Mouse (Mus musculus): ENCODE results near the gene Ndufs7.
A peak's percentile ranks its signal among the peaks of the same experiment; 100 is the strongest.
"Not testable (repeated sequence)": the region's sequence is repeated elsewhere in the genome, so short reads cannot be mapped to it uniquely, and the experiment has no call there.

The Ndufs7 gene

DNA sequence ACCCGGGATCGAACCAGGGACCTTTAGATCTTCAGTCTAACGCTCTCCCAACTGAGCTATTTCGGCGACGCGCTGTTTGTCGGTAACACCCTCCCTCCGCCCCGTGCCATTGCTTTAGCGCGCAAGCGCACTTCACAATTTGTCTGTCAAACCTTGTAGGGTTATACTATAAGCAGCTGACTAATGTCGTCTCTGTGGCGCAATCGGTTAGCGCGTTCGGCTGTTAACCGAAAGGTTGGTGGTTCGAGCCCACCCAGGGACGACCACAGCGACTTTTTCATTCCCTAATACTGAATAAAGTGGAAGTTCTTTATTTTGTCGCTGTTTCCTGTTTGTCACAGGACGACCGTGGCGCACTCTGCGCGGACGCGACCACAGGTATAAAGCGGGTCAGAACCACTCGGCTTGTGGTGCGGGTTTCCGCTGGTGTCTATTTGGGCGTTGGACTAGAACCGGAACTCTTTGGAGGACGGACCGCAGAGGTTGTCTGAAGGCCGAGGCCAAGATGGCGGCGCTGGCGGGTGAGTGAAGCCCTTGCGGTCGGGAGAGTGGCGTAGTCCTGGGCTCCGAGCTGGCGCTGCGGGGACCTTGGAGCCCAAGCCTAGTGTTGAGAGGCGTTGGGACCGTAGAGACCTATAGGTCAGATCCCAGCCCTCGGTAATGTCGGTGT is at the start of gene Ndufs7:
Gene Ndufs7 (plus strand): TSS at position 151 of the 670 bp plus-strand sequence.
- DNase-seq (ENCODE audit: extremely low spot score, low spot score), result peak; percentile 93

DNA sequence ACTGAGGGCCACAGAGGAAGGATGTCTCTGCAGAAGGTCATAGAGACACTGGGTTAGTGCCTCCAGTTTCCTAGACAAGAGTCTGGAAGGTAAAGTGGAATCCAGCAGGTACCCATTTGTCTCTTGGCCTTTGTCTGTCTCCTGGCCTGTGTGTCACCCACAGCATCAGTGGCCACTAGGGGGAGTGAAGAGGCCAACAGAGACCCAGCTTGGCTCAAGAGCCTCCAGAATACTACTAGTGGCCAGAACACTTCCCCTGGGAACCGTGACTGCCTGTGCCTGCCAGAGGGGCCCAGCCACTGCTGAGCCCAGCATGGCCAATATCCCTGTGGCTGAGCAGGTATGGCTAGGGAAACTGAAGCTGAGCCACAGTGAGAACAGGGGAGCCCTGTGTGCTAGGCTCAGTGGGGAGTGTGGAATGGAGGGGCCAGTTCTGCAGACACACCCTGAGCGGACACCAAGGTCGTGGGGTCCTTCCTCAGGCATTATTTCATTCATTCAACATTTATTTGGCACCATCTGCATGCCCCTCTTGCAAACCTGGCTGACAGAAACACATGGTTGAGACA is 49.4 kb upstream of the Ndufs7 start:
- peak; percentile 82 for DNase-seq (ENCODE audit: extremely low spot score, low spot score)

DNA sequence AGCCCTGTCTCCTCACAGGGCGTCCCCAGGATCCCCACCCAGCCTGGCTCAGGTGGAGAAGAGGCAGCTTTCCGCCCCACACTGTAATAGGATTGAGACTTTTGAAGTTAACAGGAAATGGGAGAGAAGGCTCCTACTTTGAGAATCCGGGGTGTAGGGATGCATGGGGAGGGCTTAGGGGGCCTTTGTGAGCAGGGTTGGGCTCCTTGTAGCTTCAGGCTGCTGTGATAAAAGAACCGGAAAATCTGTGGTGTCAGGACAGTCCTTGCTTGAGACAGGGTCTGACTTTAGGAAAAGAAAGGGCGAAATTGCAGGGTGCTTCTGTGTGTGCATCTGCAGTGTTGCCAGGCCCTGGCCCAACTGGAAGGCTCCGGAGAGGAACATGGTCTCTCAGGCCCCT is 48.4 kb upstream of the Ndufs7 start:
- no peak for DNase-seq (ENCODE audit: extremely low spot score, low spot score)

DNA sequence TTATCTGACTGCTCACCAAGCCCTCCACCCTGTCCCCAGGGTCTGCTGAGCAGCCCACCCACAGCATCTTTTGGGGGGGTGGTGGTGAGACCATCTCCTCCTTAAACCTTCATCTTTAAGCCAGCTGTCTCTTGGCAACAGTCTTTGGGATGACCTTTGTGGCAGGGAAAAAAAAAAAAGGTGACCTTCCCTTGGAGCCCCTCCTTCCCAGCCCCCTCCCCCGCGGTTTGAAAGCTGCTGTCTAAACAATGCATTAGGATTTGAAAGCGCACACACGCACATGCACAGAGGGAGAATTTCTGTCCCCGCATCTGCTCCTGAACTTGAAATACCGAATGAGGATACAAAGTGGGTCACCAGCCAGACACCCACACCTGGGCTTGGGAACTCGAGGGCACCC is 44.9 kb upstream of the Ndufs7 start:
- no peak for DNase-seq (ENCODE audit: extremely low spot score, low spot score)

DNA sequence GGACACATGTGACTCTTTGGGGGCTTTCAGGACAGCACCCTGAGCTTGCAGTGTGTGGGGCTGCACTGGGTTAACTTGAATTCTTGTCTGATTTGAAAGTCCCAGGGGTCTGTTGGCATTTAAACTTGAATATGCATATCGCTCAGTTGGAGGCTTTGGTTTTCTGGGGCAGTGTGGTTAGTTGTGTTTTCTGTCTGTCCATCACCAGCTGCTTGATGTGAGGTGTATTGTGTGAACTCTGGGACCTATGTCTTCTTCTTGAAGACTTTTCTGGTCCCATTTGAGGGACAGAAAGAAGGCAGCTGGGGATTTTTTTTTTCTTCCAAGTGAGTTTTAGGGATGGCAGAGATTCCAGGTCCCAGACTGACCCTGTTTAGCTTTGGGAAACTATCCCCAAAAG is 41.7 kb upstream of the Ndufs7 start:
- DNase-seq (ENCODE audit: extremely low spot score, low spot score), result no peak

DNA sequence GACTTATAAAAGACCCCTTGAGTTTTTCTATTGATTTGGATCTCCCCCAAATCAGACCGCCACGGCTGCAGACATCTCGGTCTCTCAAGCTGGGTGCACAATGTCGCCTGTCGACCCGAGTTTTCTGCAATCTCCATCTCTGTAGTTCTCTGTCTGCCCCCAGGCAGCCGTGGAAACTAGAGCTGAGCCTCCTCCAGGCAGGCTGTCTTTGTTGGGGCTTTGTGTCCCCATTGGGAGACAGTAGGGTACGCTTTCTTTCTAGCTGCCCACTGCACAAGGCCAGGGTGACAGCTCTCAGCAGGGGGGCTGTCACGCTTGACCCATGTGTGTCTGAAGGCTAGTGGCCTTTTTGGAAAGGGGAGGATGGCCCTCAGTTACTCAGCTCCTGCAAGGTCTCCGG is 41.2 kb upstream of the Ndufs7 start:
- no peak for DNase-seq (ENCODE audit: extremely low spot score, low spot score)

DNA sequence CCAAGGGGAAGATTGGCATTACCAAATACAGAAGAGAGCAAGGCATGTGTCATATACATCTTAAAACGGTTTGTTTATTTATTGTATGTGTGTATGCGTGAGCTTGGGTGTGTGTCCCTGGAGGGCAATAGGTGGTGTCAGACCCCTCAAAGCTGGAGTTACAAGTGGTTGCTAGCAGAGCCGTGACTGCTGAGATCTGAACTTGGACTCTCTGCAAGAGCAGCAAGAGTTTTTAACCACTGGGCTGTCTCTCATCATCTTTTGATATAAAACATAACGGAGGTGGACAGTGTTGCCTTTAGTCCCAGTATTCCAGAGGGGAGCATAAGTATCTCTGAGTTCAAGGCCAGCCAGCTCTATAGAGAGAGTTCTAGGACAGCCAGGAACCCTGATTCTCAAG is 40.7 kb upstream of the Ndufs7 start:
- DNase-seq (ENCODE audit: extremely low spot score, low spot score), result no peak

DNA sequence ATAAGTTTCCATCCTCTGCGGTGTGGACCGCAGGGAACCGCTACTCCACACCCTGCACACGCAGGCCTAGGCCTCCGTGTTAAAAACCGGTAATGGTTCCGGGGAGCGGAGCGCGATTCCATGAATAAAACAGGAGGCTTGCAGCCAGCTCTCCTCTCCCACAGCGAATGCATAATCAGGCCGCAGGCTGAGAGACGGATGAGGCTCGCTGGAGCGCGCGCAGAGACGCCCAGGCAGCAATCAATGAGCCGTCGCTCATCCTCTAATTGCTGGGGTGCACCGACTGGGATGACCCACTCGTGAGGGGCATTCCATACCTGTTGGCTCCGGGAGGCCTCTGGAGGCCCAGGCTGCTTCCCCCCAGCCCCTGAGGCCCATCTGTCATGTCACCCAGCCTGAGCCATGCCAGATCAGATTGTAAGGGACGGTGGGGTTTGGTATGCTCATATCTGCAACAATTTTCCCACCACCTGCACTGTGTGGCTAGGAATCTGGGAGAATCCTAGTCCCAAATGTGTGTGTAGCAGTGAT is 40.0 kb upstream of the Ndufs7 start:
- DNase-seq (ENCODE audit: extremely low spot score, low spot score), result no peak

DNA sequence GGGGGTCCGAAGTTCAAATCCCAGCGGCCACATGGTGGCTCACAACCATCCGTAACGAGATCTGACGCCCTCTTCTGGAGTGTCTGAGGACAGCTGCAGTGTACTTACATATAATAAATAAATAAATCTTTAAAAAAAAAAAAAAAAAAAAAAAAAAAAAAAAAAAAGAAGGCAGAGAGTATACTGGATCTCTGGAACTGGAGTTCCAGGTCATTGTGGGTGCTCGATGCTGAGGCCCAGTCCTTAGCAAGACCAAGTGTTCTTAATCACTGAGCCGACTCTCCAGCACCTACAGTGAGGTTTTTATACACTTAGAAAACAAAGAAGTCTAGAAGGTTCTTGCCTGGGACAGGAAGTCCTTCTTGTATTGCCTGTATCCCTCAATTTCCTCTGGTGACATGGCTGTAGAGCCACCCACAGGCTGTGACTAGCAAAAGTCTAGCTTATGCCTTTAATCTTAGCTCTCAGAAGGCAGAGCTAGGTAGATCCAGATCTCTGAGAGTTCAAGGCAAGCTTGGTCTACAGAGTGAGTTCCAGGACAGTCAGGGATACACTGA is 37.3 kb upstream of the Ndufs7 start:
- DNase-seq (ENCODE audit: extremely low spot score, low spot score), result not testable (repeated sequence)

DNA sequence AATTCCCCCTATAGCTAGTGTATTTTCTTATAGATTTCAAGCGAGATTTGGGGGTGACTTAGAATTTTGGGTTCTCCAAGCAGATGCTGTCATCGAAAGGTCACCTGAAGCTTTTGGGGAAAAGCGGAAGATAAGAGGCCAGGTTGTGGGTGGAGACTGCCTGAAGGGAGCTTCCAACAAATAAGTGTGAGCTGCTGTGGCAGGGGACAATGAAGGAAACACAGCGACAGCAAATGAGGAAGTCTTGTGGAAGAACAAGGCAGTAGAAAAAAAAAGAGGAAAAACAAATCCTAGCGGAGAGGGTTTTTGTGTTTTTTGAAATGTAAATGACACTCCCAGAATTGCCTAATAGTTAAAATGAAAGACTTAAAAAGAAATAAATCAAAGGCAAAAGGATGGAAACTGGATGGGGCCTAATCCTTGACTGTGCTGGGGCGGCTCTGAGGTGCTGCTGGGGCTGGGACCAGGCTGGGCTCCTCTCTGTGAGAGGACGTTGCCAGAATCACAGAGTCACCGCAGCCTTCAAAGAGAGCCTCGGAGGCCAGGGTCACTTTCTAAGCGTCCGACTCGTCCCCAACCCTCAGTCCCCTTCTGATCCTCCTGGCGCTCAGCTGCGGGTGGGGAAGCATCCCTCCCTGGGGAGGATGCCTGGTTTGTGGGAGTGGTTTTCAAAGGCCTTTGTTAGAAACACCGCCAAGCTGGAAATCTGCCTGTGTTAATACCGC is 33.7 kb upstream of the Ndufs7 start:
- DNase-seq (ENCODE audit: extremely low spot score, low spot score), result no peak

DNA sequence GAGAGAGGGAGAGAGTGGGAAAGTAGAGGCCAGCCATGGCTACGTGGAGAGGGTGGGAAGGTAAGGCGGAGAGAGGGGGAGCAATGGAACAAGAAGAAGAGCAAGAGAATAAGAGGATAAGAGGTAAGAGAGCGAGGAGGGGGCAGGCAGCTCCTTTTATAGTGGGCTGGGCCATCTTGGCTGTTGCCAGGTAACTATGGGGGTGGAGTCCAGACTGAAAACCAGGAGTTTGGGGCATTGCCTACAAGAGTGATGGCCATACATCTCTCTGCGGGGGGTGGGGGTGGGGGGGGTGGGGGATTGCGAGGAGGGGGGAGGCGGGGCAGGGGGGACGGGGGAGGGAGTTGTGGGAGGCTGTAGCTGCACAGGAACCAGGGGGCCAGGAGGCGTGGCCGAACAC is 28.2 kb upstream of the Ndufs7 start:
- no peak for DNase-seq (ENCODE audit: extremely low spot score, low spot score)

DNA sequence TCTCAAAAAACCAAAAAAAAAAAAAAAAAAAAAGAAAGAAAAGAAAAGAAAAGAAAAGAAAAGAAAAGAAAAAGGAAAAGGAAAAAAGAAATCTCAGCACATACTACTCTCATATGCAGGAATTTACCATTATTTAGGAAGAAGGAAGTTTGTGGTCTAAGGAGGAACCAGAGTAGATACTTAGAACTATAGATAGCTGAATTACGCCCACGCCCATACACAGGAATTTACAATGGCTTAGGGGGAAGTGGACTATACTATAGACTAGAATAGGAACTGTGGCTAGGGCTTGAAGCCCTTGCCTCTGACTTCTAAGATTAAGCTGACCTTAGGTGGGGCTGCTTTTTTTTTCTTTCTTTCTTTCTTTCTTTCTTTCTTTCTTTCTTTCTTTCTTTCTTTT is 25.8 kb upstream of the Ndufs7 start:
- not testable (repeated sequence) for DNase-seq (ENCODE audit: extremely low spot score, low spot score)

DNA sequence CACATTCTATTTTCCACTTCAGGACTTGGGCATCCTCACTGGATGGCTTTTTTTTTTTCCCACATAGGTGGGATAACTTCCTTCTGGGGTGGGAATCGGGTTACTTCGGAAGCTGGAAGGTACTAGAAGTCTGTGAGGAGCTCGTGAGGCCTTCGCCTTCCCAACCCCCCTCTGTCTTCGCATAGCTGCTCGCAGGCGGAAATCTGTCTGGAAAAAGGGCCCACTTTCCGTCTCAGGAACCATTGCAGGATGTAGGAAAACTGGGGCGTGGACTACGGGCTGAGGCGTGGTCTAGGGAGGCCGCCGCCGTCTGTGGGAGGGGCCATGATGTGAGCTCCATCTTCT is 22.9 kb upstream of the Ndufs7 start:
- DNase-seq (ENCODE audit: extremely low spot score, low spot score), result no peak

DNA sequence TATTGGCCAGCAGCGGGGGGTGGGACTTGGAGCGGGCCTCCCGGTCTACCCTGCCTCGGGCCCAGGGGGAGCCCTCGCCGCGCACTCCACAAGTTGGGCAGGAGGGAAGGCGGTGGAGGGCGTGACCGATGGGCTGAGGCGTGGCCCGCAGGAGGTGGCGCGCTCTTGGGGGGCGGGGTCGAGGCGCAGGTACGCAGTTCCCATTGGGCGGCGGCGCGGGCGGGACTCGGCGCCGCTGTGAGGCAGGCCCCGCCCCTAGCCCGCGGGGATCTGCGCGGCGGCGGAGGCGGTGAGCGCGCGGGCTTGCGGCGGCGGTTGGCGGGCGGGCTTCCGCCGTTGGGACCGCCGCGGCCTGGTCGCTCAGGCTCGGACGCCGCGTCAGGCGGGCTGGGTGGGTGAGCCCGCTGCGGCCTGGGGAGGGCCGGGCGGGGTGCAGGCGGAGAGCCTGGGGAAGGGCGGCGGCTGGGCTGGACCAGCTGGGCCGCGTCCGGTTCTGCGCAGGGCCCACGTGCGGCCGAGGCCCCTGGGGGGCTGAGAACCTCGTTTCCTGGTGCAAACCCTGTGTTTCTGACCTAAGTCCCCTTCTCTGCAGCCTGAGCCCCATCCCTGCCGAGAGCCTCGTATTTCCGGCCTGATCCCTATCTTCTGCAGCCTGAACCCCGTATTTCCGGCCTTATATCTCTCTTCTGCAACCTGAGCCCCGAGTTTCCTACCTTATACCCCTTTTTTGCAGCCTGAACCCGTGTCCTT is 22.3 kb upstream of the Ndufs7 start, which contains the start of gene Mum1:
Gene Mum1 (plus strand): TSS at position 19 of the 750 bp plus-strand sequence.
- DNase-seq (ENCODE audit: extremely low spot score, low spot score), result peak; percentile 98

DNA sequence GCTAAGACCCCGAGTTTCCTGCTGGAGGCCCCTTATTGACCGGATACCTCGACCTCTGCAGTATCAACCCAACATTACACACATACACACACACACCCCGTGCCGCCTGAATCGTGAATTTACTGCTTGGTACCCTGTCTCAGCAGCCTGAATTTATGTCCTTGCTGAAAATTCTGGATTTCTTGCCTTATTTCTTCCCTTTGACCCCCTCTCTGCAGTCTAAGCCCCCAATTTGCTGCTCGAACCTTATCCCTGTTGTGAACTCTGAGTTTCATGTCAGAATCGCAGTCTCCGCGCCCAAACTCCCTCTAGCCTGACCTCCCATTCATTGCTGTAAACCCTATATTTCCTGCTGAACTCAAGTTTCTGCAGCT is 21.8 kb upstream of the Ndufs7 start:
- DNase-seq (ENCODE audit: extremely low spot score, low spot score), result no peak

DNA sequence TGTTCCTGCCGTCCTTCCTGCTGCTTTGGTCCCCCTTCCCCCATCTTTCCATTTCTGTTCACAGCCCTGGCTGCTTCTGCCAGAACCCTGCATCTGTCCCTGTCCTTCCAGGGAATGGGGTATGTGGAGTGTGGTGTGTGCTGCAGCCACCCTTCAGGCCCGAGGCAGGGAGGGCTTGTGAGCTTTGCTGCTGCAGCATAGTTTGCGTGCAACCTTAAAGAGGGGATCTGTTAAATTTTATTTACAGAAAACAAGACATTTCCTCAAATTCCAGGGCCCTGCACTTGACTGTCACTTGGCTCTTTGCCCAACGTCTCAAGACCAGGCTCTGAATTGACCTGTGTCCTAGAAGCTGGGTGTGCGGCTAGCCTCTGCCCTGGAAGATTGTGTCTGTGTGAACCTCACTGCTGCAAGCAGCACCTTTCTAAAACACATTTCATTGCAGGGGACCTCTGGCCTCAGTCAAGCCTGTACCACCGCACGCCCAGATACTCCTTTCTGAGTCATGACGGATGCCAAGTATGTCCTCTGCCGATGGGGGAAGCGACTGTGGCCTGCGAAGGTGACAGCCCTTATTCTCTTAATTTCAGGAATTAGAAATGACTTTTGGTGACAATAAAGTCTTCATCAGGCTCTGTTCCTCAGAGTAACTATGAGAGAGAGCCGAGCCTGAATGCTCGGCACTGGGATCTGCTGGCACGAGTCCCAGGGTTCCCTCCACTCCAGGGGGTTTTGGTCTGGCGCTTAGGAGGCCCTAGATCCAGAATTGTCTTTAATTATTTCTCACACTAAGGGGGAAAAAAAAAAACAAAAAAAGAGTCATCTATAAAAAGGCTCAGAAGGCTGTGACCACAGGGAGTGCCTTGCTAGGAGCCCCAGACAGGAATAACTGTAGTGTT is 20.8 kb upstream of the Ndufs7 start:
- no peak for DNase-seq (ENCODE audit: extremely low spot score, low spot score)

DNA sequence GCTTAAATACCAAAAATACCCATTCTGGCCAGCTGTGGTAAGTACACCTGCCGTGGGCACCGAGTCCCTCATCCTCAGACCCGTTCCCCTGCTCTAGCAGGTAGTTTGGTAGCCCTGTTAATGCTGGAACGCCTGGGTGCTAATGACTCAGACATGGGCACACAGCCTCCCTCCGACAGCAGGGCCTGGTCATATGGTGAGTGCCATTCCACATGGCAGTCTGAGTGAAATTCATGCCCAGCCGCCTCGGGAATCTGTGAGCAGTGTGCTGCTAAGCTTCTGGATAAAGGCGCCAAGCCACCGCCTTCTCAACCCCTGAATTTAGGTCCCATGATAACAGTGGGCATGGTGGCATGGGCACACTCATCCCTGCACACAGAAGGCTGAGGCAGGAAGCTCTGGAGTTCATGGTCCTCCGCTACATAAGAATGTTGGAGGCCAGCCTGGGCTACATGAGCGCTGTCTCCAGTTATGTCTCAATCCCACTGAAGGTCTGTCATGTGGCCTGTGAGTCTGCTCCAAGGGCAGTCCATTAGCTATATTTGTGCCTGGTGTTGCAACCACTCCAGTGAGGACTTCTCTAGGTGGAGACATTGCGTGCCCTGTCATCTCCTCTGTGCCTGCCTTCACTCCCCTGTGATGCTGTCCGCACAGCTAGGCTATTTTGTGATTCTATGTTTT is 12.6 kb upstream of the Ndufs7 start:
- DNase-seq (ENCODE audit: extremely low spot score, low spot score), result no peak

DNA sequence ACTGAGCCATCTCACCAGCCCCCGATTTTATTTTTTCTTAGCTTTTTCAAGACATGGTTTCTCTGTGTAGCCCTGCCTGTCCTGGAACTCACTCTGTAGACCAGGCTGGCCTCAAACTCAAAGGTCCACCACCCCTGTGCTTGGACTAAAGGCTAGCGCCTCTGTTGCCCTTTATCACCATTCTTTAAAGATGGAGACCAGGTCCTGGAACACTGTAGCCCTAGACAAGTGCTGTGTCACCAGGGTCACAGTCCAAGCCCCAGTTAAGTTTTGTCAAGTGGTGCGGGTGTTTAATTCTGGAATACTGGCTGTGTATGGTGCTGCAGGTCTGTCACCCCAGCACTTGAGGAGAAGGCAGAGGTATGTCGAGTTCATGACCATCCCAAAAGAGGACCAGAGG is 11.9 kb upstream of the Ndufs7 start:
- no peak for DNase-seq (ENCODE audit: extremely low spot score, low spot score)

DNA sequence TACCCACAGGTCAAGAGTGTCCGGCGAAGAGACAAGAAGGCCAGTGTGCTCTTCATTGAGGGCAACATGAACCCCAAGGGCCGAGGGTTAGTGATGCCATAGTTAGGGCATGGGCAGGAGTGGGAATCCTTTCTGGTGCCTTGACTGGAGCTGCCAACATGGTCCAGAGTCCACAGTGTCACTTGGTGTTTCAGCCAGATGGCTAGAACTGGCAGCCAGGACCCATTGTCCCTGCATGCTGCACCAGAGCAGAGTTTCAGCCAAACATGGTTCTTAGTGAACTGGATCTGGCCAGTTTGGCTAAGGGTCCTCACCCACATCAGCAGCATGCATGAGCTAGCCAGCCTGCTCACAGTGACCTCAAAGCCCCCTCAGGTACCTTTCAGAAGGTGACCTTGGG is 10.6 kb upstream of the Ndufs7 start:
- DNase-seq (ENCODE audit: extremely low spot score, low spot score), result no peak

DNA sequence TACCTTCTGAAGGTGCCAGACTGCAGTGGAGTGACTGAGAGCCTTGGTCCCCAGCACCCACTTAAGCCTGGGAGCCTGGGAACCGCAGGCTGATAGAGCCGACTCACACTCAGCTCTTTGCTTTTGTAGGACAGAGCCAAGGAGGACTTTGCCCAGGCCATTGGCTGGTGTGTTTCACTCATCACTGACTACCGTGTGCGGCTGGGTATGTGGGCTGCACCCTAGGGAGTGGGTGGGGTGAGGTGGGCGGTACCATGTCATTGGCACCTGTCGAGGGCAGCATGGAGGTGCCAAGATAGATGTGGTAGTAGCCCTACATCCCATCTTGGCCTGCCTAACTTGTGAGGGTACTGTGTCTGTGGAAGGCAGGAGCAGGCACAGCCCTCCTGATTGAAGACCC is 9.1 kb upstream of the Ndufs7 start:
- no peak for DNase-seq (ENCODE audit: extremely low spot score, low spot score)
